Mouse (Mus musculus) macrophage (primary cell): ENCODE results near the gene Kctd10. TPM values are rescaled to one million over a fixed set of nuclear protein-coding genes. Genes with fewer than 3 reads are reported as not detected.

Experiments
- H3K27ac ChIP-seq: fragments of 350-480 bp; formaldehyde crosslinking; 2 replicates; pipeline ENCODE4 v1.9.0; 2021
- H3K36me3 ChIP-seq: fragments of 350-480 bp; formaldehyde crosslinking; 2 replicates; pipeline ENCODE4 v1.9.0; 2021; ENCODE audit errors: inconsistent target
- H3K4me3 ChIP-seq: fragments of 350-480 bp; formaldehyde crosslinking; 2 replicates; pipeline ENCODE4 v1.9.0; 2021; ENCODE audit errors: inconsistent target
- H3K79me2 ChIP-seq: fragments of 350-480 bp; formaldehyde crosslinking; 2 replicates; pipeline ENCODE4 v1.9.0; 2021; ENCODE audit errors: inconsistent target
- WGBS: methylation state at CpG from one replicate; pipeline ENCODE4 v1.1.7; 2026; ENCODE audit warnings: inconsistent platforms; ENCODE audit not compliant: missing documents; 5-methylcytosine and 5-hydroxymethylcytosine counted together
- polyA plus RNA-seq: library from polyadenylated mRNA; stranded (reverse); fragments of 250-400 nt; gene quantifications from 3 replicates; pipeline ENCODE4 v1.2.4, GENCODE M21; 2018; ENCODE audit warnings: inconsistent platforms
- total RNA-seq, 78 experiments: library from RNA; depleted of rRNA; stranded (reverse); fragments of 250-400 nt; gene quantifications; 1 replicate in 9 of 78; 2 replicates in 24 of 78; 3 replicates in 43 of 78; 4 replicates in 2 of 78; pipeline ENCODE4 v1.2.4; 2018; ENCODE audit warnings: inconsistent platforms in 56 of 78

Kctd10 gene
- 10 to 100 TPM; 18.2 to 92.9 (median 31.0) TPM for total RNA-seq (2018; cell fraction: chromatin; rRNA removed)
- 10 to 100 TPM; 43.9 to 93.6 (median 53.8) TPM for total RNA-seq (2018; cell fraction: cytosol; rRNA removed)
- total RNA-seq (2018; cell fraction: nucleus; rRNA removed), result 100 to 1,000 TPM in 1 of 26 experiments, 10 to 100 TPM in 25; 28.5 to 105 (median 41.2) TPM
- polyA plus RNA-seq, result 35.6 to 52.1 TPM (median 46.0 TPM) in 3 replicates

- Histone ChIP-seq H3K79me2 (peaks cover 87% of the 10 kb centered on the region), H3K4me3 (peak within 1 kb of the TSS; percentile 95), H3K27ac (peak within 1 kb of the TSS; percentile 80), H3K36me3 (peaks cover 6% of the 10 kb centered on the region; the same call in 1 of the 2 replicates)
- 1% methylated on average over 72 of the region's 74 CpGs for WGBS
Measured at GRCm38 (mm10) chr5:114380209-114381012, at the start of gene Kctd10, which contains the start of gene Ube3b. TSS of gene Kctd10 (minus strand) at chr5:114380508. TSS of gene Ube3b (plus strand) at chr5:114380607.

- Histone ChIP-seq H3K4me3 (no peak overlapping the region), H3K36me3 (no peaks in the 10 kb centered on the region), H3K27ac (no peak overlapping the region), H3K79me2 (no peaks in the 10 kb centered on the region)
- WGBS, result 82% methylated on average over 7 of the region's 7 CpGs
Measured at GRCm38 (mm10) chr5:114429781-114430180, 49.5 kb upstream of the Kctd10 start.

GRCm38 (mm10) chr5:114428621-114429020, 48.3 kb upstream of the Kctd10 start:
- Histone ChIP-seq H3K79me2 (no peaks in the 10 kb centered on the region), H3K4me3 (no peak overlapping the region), H3K36me3 (no peaks in the 10 kb centered on the region), H3K27ac (no peak overlapping the region)
- WGBS, result 76% methylated on average over 18 of the region's 18 CpGs

GRCm38 (mm10) chr5:114426732-114427131, 46.4 kb upstream of the Kctd10 start:
- H3K27ac ChIP-seq, result no peak overlapping the region
- H3K4me3 ChIP-seq, result no peak overlapping the region
- no peaks in the 10 kb centered on the region for H3K36me3 ChIP-seq
- 86% methylated on average over 6 of the region's 6 CpGs for WGBS
- H3K79me2 ChIP-seq, result no peaks in the 10 kb centered on the region

- Histone ChIP-seq H3K36me3 (peaks cover 23% of the 10 kb centered on the region; the same call in 1 of the 2 replicates), H3K79me2 (no peaks in the 10 kb centered on the region), H3K4me3 (no peak overlapping the region), H3K27ac (no peak overlapping the region)
- WGBS, result 96% methylated on average over 4 of the region's 5 CpGs
Measured at GRCm38 (mm10) chr5:114423961-114424360, 43.7 kb upstream of the Kctd10 start.

- no peak overlapping the region for H3K27ac ChIP-seq
- H3K79me2 ChIP-seq, result no peaks in the 10 kb centered on the region
- peaks cover 36% of the 10 kb centered on the region; the same call in 1 of the 2 replicates for H3K36me3 ChIP-seq
- H3K4me3 ChIP-seq, result no peak overlapping the region
- WGBS, result 71% methylated on average over 5 of the region's 5 CpGs
Measured at GRCm38 (mm10) chr5:114422591-114422990, 42.3 kb upstream of the Kctd10 start.

GRCm38 (mm10) chr5:114421561-114422298, 41.4 kb upstream of the Kctd10 start:
- Histone ChIP-seq H3K4me3 (no peak overlapping the region), H3K36me3 (peaks cover 44% of the 10 kb centered on the region; the same call in 1 of the 2 replicates), H3K27ac (no peak overlapping the region), H3K79me2 (no peaks in the 10 kb centered on the region)
- whole genome bisulfite sequencing, result 86% methylated on average over 11 of the region's 11 CpGs

- 87% methylated on average over 8 of the region's 8 CpGs for WGBS
- Histone ChIP-seq H3K4me3 (no peak overlapping the region), H3K27ac (no peak overlapping the region), H3K79me2 (no peaks in the 10 kb centered on the region), H3K36me3 (peaks cover 76% of the 10 kb centered on the region)
Measured at GRCm38 (mm10) chr5:114418541-114418940, 38.2 kb upstream of the Kctd10 start.

- Histone ChIP-seq H3K27ac (no peak overlapping the region), H3K36me3 (peaks cover 92% of the 10 kb centered on the region), H3K79me2 (no peaks in the 10 kb centered on the region), H3K4me3 (no peak overlapping the region)
- 54% methylated on average over 8 of the region's 8 CpGs for WGBS
Measured at GRCm38 (mm10) chr5:114416855-114417254, 36.5 kb upstream of the Kctd10 start.

- 84% methylated on average over 5 of the region's 5 CpGs for WGBS
- no peak overlapping the region for H3K4me3 ChIP-seq
Measured at GRCm38 (mm10) chr5:114415606-114416005, 35.3 kb upstream of the Kctd10 start.

GRCm38 (mm10) chr5:114413067-114413735, 32.9 kb upstream of the Kctd10 start:
- H3K79me2 ChIP-seq, result no peaks in the 10 kb centered on the region
- peaks cover 97% of the 10 kb centered on the region for H3K36me3 ChIP-seq
- 93% methylated on average over 16 of the region's 16 CpGs for WGBS
- H3K27ac ChIP-seq, result no peak overlapping the region
- no peak overlapping the region for H3K4me3 ChIP-seq

More at GRCm38 (mm10) chr5:114415606-114416005, 35.3 kb upstream of the Kctd10 start:
- H3K79me2 ChIP-seq, result no peaks in the 10 kb centered on the region
- H3K36me3 ChIP-seq, result peaks cover 97% of the 10 kb centered on the region
- no peak overlapping the region for H3K27ac ChIP-seq

- Histone ChIP-seq H3K79me2 (no peaks in the 10 kb centered on the region), H3K36me3 (peaks cover 97% of the 10 kb centered on the region), H3K4me3 (no peak overlapping the region), H3K27ac (no peak overlapping the region)
- 95% methylated on average over 18 of the region's 23 CpGs for WGBS
Measured at GRCm38 (mm10) chr5:114412361-114412998, 32.2 kb upstream of the Kctd10 start.

GRCm38 (mm10) chr5:114410429-114410828, 30.1 kb upstream of the Kctd10 start:
- peaks cover 98% of the 10 kb centered on the region for H3K36me3 ChIP-seq

GRCm38 (mm10) chr5:114408846-114409245, 28.5 kb upstream of the Kctd10 start:
- no peak overlapping the region for H3K27ac ChIP-seq
- no peaks in the 10 kb centered on the region for H3K79me2 ChIP-seq
- over 99% methylated on average over 11 of the region's 11 CpGs for WGBS
- H3K36me3 ChIP-seq, result peaks cover 99% of the 10 kb centered on the region
- H3K4me3 ChIP-seq, result no peak overlapping the region

More at GRCm38 (mm10) chr5:114410429-114410828, 30.1 kb upstream of the Kctd10 start:
- Histone ChIP-seq H3K4me3 (no peak overlapping the region), H3K27ac (no peak overlapping the region), H3K79me2 (no peaks in the 10 kb centered on the region)
- 92% methylated on average over 13 of the region's 13 CpGs for WGBS
